Mouse (Mus musculus) neural tube, embryonic 15.5 days (tissue): Measurements from ENCODE around the gene Nepn. TPM values are rescaled to one million over a fixed set of nuclear protein-coding genes. Genes with fewer than 3 reads are reported as not detected.
"Not testable (repeated sequence)": the region's sequence is repeated elsewhere in the genome, so short reads cannot be mapped to it uniquely, and the experiment has no call there.

Experiments used
- ATAC-seq: fragments of 200-750 bp; cut with Nextera tagmentation; 2 replicates; pipeline ENCODE4 v1.8.0; 2017; ENCODE audit warnings: mild to moderate bottlenecking, moderate TSS enrichment, moderate library complexity; ENCODE audit not compliant: low FRiP score
- H3K27ac ChIP-seq: fragments of 300-500 bp; sonication (generic); replicated peaks from 2 replicates; pipeline ENCODE4 v1.5.1; 2015; ENCODE audit warnings: mild to moderate bottlenecking, inconsistent platforms
- H3K27me3 ChIP-seq: fragments of 300-500 bp; sonication (generic); replicated peaks from 2 replicates; pipeline ENCODE4 v1.6.1; 2015; ENCODE audit warnings: inconsistent platforms
- H3K36me3 ChIP-seq: fragments of 300-500 bp; sonication (generic); 2 replicates; pipeline ENCODE4 v1.6.1; 2015; ENCODE audit warnings: inconsistent platforms
- H3K4me1 ChIP-seq: fragments of 300-500 bp; sonication (generic); 2 replicates; pipeline ENCODE4 v1.6.1; 2015; ENCODE audit warnings: inconsistent platforms
- H3K4me2 ChIP-seq: fragments of 300-500 bp; sonication (generic); 2 replicates; pipeline ENCODE4 v1.6.1; 2015; ENCODE audit warnings: inconsistent platforms, mild to moderate bottlenecking, moderate library complexity
- H3K4me3 ChIP-seq: fragments of 300-500 bp; sonication (generic); replicated peaks from 2 replicates; pipeline ENCODE4 v1.5.1; 2015; ENCODE audit warnings: mild to moderate bottlenecking, inconsistent platforms
- H3K9ac ChIP-seq: fragments of 300-500 bp; sonication (generic); replicated peaks from 2 replicates; pipeline ENCODE4 v1.6.1; 2015; ENCODE audit warnings: mild to moderate bottlenecking, inconsistent platforms
- H3K9me3 ChIP-seq: fragments of 300-500 bp; sonication (generic); replicated peaks from 2 replicates; pipeline ENCODE4 v1.6.1; 2016; ENCODE audit warnings: inconsistent platforms
- WGBS: fragments of 180-500 bp; shearing (Covaris S2); methylation state at CpG from one replicate; pipeline ENCODE4 v1.1.7; 2015; ENCODE audit warnings: mixed read lengths; 5-methylcytosine and 5-hydroxymethylcytosine counted together
- polyA plus RNA-seq: library from polyadenylated mRNA; unstranded; fragments of >200 nt; fragmentation: Nextera tagmentation; extraction: Ambion mirVana; gene quantifications from 2 replicates; pipeline ENCODE4 v1.2.1, GENCODE M21; 2015

Gene Nepn
- 0.20 TPM in 1 of 2 replicates, not detected in the other for polyA plus RNA-seq

DNA sequence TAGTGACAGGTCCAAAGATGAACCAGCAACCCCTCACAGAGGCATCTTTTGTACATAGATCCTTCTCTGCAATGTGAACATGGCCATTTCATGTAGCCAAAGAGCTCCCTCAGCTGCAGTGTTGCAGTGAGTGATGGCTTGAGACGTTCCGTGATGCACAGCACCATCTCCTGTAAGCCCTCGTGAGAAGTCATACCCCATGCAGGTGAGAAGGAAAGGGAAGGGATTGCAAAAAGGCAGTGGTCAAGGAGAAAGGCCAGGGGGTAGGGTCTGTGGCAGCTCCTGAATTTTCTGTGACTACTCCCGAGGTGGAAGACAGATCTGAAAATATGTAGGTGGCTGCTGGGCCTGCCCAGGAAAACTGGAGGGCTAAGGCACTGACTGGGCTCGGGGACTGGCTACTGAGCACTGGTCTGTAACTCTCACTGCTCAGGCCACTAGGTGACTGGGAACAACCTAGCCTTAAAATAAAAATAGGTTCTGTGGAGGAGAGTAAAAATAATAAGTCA is at the start of gene Nepn:
Gene Nepn, plus strand, starts transcription at position 51 of the 509 bp plus-strand sequence.
- WGBS = 83% methylated on average over 5 of the region's 5 CpGs
- no peak for ATAC-seq
- H3K27ac ChIP-seq = no peak within 1 kb of the TSS

DNA sequence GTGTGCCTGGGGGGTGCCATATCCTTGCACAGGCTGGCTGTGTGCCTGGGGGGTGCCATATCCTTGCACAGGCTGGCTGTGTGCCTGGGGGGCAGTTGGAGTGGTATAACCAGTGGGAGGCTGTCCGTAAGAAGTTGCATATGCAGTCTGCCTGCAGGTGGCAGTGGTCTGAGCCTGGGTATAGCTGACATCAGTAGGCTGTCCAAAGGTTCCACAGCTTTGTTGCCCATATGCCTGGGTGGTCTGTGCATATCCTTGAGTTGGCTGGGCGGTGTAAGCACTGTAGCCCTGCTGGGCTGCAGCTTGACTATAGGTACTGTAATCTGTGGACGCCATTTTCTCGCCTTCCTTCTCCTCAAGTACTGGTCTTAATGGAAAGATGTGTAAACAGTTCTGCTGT is 45.4 kb upstream of the Nepn start:
- not testable (repeated sequence) for H3K4me3 ChIP-seq, H3K9ac ChIP-seq, ATAC-seq, H3K9me3 ChIP-seq, H3K4me2 ChIP-seq, H3K4me1 ChIP-seq, H3K27ac ChIP-seq, H3K27me3 ChIP-seq
- peaks cover 59% of the 10 kb centered on the region for H3K36me3 ChIP-seq
- WGBS = 96% methylated on average over 4 of the region's 4 CpGs

More for the DNA sequence above, at the start of gene Nepn:
- Histone ChIP-seq H3K36me3 (no peaks in the 10 kb centered on the region), H3K4me2 (no peak within 1 kb of the TSS), H3K4me1 (peaks cover 7% of the 10 kb centered on the region; the same call in 1 of the 2 replicates), H3K27me3 (no peaks in the 10 kb centered on the region), H3K9me3 (no peaks in the 10 kb centered on the region), H3K4me3 (no peak within 1 kb of the TSS), H3K9ac (no peak within 1 kb of the TSS)

DNA sequence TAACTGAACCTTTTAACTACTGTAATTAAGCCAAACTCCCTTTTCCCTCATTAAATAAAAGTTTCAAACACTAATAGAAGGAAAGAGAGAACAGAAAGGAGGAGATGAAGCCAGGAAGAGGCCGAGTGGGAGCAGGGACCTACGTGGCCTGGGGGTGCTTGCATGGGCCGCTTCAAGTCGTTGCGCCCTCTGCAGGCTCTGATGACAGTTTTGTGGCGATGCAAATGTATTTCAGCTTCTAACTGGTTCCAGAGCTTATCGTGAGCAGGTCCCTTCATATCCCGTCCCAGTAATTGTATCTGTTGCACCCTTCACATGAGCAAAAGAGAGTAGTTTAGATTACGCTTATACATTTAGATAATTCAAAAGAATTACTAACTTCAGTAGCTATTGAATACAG is 35.6 kb upstream of the Nepn start:
- ATAC-seq = no peak
- Histone ChIP-seq H3K9ac (no peak overlapping the region), H3K36me3 (peaks cover 34% of the 10 kb centered on the region), H3K9me3 (no peaks in the 10 kb centered on the region), H3K4me1 (no peaks in the 10 kb centered on the region), H3K4me3 (no peak overlapping the region), H3K27me3 (no peaks in the 10 kb centered on the region), H3K27ac (no peak overlapping the region), H3K4me2 (no peak overlapping the region)
- WGBS = 81% methylated on average over 9 of the region's 9 CpGs

DNA sequence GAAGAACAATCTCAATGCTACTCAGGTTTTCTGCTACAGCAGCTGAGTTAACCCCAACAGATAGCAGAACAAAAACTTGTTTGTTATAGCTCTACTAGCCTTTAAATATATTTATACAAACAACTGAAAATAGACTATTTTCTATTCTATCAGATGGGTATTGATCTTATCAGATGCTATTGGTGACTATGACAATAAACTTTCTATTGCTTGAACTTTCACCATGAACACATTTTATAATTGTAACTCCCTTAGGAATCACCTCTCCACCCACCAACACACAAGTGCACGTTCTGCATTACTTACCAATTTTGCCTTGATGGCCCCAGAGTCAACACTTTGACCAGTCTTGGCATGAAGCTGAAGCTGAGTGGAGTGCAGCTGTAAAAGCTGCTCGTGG is 30.3 kb upstream of the Nepn start, which contains the start of gene Gm26741:
Gene Gm26741, plus strand, starts transcription at position 301 of the 400 bp plus-strand sequence.
- H3K9me3 ChIP-seq = no peaks in the 10 kb centered on the region
- peaks cover 4% of the 10 kb centered on the region; the same call in 1 of the 2 replicates for H3K36me3 ChIP-seq
- no peak for ATAC-seq
- no peak within 1 kb of the TSS for H3K4me3 ChIP-seq
- no peak within 1 kb of the TSS for H3K9ac ChIP-seq
- 90% methylated on average over 2 of the region's 2 CpGs for WGBS
- no peak within 1 kb of the TSS for H3K27ac ChIP-seq
- H3K4me1 ChIP-seq = no peaks in the 10 kb centered on the region
- no peak within 1 kb of the TSS for H3K4me2 ChIP-seq
- no peaks in the 10 kb centered on the region for H3K27me3 ChIP-seq

DNA sequence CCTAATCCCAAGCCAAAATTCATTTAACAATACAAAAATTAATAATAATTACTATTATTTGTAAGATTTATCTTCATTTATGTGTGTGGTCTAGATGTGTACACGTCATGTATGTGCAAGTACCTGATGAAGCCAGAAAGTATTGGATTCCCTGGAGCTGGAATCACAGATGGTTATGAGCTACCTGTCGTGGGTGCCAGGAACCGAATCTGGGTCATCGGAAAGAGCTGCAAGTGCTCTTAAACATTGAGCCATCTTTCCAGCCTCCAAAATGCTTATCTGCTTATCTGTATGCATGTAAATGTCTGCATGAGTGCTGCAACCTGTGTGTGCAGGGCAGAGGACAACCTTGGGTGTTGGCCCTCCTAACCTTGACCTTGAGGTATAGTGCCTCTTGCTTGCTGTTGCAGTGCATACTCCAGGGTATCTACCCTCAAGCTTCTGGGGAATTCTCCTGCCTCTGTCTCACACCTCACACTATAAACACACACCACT is 28.5 kb upstream of the Nepn start:
- no peak for ATAC-seq
- no peak overlapping the region for H3K4me3 ChIP-seq
- H3K9me3 ChIP-seq = no peaks in the 10 kb centered on the region
- 98% methylated on average over 4 of the region's 4 CpGs for WGBS
- no peak overlapping the region for H3K27ac ChIP-seq
- H3K4me2 ChIP-seq = no peak overlapping the region
- no peak overlapping the region for H3K9ac ChIP-seq
- H3K4me1 ChIP-seq = no peaks in the 10 kb centered on the region
- peaks cover 4% of the 10 kb centered on the region; the same call in 1 of the 2 replicates for H3K36me3 ChIP-seq
- no peaks in the 10 kb centered on the region for H3K27me3 ChIP-seq

DNA sequence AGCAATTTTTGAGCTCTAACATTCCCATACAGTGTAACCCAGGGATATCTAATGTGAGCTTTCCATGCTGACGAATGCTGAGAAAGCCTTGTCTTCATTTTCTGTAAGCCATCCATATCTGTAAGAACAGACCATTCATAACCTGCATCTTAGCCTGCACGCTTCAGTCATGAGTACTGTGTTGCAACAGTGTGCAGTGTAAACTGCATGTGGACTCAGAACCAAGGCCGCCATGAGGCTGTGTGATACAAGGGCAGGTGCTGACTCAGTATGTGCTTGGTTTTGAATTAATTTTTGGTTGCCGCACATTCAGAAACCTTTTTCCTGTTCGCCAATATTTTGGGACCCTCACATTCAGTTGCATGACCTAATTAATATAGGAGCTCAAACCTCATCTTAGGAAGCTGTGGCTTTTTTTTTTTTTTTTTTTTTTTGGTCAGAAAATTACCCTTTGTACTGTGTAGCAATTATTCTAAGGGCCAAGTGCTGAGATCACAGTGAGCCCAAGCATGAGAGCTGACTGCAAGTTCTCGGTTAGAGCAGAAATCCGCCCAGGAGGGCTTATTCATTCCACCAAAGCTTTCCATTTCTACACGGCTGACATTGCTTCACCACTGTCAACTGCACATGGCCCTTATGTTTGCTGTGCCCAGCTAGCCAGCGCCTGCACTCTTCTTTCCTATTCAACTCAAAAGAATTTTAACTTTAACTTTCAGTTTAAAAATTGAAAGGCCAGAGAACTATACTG is 27.7 kb upstream of the Nepn start:
- Histone ChIP-seq H3K36me3 (peaks cover 4% of the 10 kb centered on the region; the same call in 1 of the 2 replicates), H3K4me3 (no peak overlapping the region), H3K27ac (no peak overlapping the region), H3K9ac (no peak overlapping the region), H3K4me2 (no peak overlapping the region), H3K4me1 (no peaks in the 10 kb centered on the region), H3K9me3 (no peaks in the 10 kb centered on the region), H3K27me3 (no peaks in the 10 kb centered on the region)
- ATAC-seq = no peak
- 91% methylated on average over 9 of the region's 9 CpGs for WGBS

DNA sequence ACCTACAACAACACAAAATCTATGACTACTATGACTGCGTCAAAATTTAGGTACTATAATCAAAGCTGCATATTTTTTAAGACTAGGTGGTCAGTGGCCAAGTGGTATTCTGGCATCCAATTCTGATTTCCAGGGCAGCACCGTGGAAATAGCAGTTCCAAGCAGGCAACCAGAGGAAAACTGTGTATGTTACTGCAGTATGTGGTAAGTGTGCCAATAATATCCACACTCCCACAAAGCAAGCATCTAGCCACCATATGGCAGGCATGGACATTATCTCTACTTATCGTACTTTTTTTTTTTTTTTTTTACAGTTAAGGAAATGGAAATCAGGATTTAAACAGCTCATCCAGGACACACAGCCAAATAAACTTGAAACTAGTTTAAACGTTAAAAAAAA is 20.4 kb upstream of the Nepn start:
- Histone ChIP-seq H3K27me3 (no peaks in the 10 kb centered on the region), H3K4me1 (no peaks in the 10 kb centered on the region), H3K9ac (no peak overlapping the region), H3K4me3 (no peak overlapping the region), H3K4me2 (no peak overlapping the region), H3K9me3 (no peaks in the 10 kb centered on the region), H3K36me3 (no peaks in the 10 kb centered on the region), H3K27ac (no peak overlapping the region)
- no peak for ATAC-seq
- 88% methylated on average over 4 of the region's 4 CpGs for WGBS

DNA sequence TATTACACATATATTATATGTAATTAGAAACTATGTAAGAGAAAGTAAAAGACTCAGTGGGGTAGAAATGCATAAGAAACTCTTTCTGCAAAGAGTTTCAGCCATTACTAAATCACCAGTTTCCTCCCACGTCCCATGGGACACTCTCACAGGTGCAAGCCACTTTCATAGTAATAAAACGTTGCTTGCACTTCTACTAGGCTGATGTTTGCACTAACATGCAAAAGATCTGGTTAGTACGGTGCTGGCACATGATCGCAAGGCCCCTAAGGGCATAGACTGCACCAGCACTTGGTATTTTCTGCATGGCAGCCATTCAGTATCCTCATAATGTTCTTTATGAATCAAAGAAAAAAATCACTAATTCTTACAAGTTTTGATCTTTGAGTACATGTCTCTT is 14.9 kb upstream of the Nepn start:
- H3K27ac ChIP-seq = no peak overlapping the region
- no peak for ATAC-seq
- no peaks in the 10 kb centered on the region for H3K27me3 ChIP-seq
- WGBS = 66% methylated on average over 4 of the region's 4 CpGs
- H3K4me3 ChIP-seq = no peak overlapping the region
- no peaks in the 10 kb centered on the region for H3K9me3 ChIP-seq
- H3K4me2 ChIP-seq = no peak overlapping the region
- no peak overlapping the region for H3K9ac ChIP-seq
- H3K36me3 ChIP-seq = no peaks in the 10 kb centered on the region
- H3K4me1 ChIP-seq = peaks cover 12% of the 10 kb centered on the region

DNA sequence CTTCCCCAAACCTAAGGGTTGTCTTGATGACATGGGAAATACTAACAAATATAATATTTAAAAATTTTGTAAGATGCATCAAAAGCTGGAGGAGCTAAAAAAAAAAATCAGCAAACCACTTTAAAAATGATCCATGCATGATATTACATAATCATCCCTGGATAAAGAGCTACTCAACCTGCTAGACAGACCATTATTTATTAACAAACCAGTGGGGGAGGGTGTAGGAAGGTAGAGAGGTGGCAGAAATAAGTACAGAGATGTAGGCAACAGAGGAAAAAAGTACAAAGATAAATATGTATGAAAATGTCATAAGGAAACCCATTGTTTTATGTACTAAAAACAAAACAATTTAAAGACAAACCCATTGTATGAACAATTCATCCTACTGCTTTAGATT is 14.1 kb upstream of the Nepn start:
- Histone ChIP-seq H3K9me3 (no peaks in the 10 kb centered on the region), H3K9ac (no peak overlapping the region), H3K27ac (no peak overlapping the region)

DNA sequence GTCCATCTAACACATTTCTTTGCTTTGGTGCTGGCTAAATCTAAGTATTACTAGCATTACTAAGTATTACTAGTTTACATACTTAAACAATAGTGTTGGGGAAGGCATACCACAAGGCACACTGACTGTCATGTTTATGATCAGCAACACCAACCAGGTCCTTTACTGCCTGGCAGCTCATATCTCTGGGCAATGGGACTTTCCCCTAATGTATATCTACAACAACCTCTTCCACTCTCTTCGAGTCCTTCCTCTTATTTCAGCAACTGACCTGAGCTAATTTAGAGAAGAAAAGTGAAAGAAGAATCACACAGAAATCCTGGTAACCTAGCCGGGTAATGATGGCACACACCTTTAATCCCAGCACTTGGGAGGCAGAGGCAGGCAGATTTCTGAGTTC is 12.3 kb upstream of the Nepn start:
- Histone ChIP-seq H3K4me2 (no peak overlapping the region), H3K9me3 (no peaks in the 10 kb centered on the region), H3K4me1 (peaks cover 19% of the 10 kb centered on the region), H3K9ac (no peak overlapping the region), H3K27me3 (no peaks in the 10 kb centered on the region), H3K27ac (no peak overlapping the region), H3K4me3 (no peak overlapping the region), H3K36me3 (no peaks in the 10 kb centered on the region)
- no peak for ATAC-seq
- WGBS = 86% methylated on average over 2 of the region's 2 CpGs

More for the DNA sequence above, 14.1 kb upstream of the Nepn start:
- Histone ChIP-seq H3K4me2 (no peak overlapping the region), H3K36me3 (no peaks in the 10 kb centered on the region), H3K4me1 (peaks cover 19% of the 10 kb centered on the region), H3K27me3 (no peaks in the 10 kb centered on the region), H3K4me3 (no peak overlapping the region)
- no peak for ATAC-seq

DNA sequence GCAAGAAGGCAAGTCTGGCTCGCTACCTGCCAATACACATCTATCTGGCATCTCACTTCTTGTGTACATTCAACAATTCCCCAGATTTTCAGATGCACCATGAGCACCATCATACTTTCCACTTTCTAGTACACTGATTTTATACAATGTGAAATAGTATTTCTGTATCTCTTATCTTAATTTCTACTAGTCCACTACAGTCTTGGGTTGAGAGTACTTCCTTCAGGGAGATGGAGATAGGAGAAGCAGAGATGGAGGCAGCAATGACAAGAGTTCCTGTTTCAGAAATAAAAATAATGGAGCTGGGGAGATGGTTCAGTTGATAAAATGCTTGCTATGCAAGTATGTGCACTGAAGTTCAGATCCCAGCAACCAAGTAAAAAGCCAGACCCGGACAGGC is 11.0 kb upstream of the Nepn start:
- no peak for ATAC-seq
- no peak overlapping the region for H3K4me3 ChIP-seq
- peaks cover 22% of the 10 kb centered on the region for H3K4me1 ChIP-seq
- no peak overlapping the region for H3K4me2 ChIP-seq
- H3K9me3 ChIP-seq = no peaks in the 10 kb centered on the region
- H3K27me3 ChIP-seq = no peaks in the 10 kb centered on the region
- no peak overlapping the region for H3K27ac ChIP-seq
- no peak overlapping the region for H3K9ac ChIP-seq
- WGBS = 97% methylated on average over 2 of the region's 2 CpGs
- no peaks in the 10 kb centered on the region for H3K36me3 ChIP-seq

DNA sequence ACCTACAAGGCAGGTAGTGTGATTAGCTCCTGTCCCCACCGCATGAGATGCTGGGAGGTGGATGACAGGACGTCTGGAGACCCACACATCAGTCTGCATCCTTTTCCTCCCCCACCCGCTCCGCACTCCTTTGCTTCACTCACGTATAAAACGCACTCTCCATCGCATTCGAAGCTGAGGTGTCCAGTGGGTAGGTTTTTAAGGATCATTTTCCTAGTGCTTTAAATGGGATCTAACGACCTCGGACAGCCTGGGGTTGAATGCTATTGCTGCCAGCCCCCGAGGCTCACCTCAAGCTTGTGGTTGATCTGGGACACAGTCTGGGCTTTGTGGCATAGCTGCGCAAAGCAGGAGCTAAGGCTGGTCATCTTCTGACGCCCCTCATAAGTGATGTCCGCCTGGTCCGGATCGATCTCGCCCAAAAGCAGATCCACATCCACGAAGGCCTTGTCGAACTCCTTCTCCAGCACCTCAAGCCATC is 7.4 kb upstream of the Nepn start:
- Histone ChIP-seq H3K9me3 (no peaks in the 10 kb centered on the region), H3K36me3 (no peaks in the 10 kb centered on the region), H3K9ac (peak overlapping the region; percentile 92), H3K27me3 (no peaks in the 10 kb centered on the region), H3K4me1 (peaks cover 31% of the 10 kb centered on the region), H3K27ac (peak overlapping the region; percentile 94), H3K4me2 (peak overlapping the region; percentile 54), H3K4me3 (peak overlapping the region; percentile 97)
- ATAC-seq = peak; percentile 65
- under 1% methylated on average over 19 of the region's 19 CpGs for WGBS
